Mouse (Mus musculus): ENCODE results near the gene Olfr464.

DNA sequence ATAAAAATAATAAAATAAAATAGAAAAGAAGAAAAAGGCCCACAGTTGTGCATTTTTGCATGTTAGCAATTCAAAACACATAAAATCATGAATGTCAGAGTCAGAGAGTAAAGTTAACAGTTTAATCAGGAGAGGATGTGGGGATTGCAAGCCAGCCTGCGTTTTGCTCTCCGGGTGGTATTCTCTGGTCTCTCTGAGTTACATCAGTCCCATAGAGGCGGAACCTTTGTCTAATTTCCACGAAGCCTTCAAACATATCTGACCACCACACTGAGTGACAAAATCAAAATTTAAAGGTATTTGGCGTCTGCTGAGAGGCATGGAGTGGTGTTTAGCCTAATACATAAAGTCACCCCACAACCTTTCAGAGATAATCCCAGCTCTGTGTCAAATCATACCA is 35.9 kb downstream of the Olfr464 start:
- TF ChIP-seq CTCF (IDR thresholded peaks at IDR 0.05; ENCODE audit: low read depth) (no peak), EP300 (optimal IDR thresholded peaks at IDR 0.05) (no peak)
